Mouse (Mus musculus) CH12.LX (cell line): ENCODE data around the gene Actn4. TPM values are rescaled to one million over a fixed set of nuclear protein-coding genes. Genes with fewer than 3 reads are reported as not detected.

ENCODE experiments used
- DNase-seq: peaks from one replicate; pipeline ENCODE4 v3.0.0-alpha.2; 2013; ENCODE audit errors: extremely low read depth
- H3K27ac ChIP-seq: 2 replicates; pipeline ENCODE4 v1.5.1; 2012; ENCODE audit warnings: low read depth, mild to moderate bottlenecking, control low read depth, moderate library complexity; ENCODE audit not compliant: insufficient read depth
- H3K27me3 ChIP-seq: replicated peaks from 2 replicates; pipeline ENCODE3; 2012; ENCODE audit warnings: inconsistent platforms
- H3K36me3 ChIP-seq, 2 experiments: replicated peaks in 1 of 2; 2 replicates each; pipeline versions ENCODE3 to v1.6.1; 2012; ENCODE audit warnings: inconsistent platforms in 1 of 2, low read length in 1 of 2, mild to moderate bottlenecking in 1 of 2, mixed read lengths in 1 of 2, moderate library complexity in 1 of 2; ENCODE audit not compliant: control insufficient read depth in 1 of 2, insufficient read depth in 1 of 2
- H3K4me1 ChIP-seq, 2 experiments: 2 replicates each; pipeline ENCODE4 v1.6.1; 2012; ENCODE audit warnings: inconsistent platforms in 1 of 2, moderate library complexity in 1 of 2; ENCODE audit not compliant: insufficient read depth in 2 of 2, control insufficient read depth in 1 of 2
- H3K4me2 ChIP-seq: 2 replicates; pipeline ENCODE4 v1.6.1; 2012; ENCODE audit warnings: low read depth, mild to moderate bottlenecking, control low read depth; ENCODE audit not compliant: poor library complexity, insufficient read depth, severe bottlenecking
- H3K4me3 ChIP-seq, 3 experiments: fragments of 150-350 bp in 1 of 3; sonication (generic) in 1 of 3; replicated peaks in 1 of 3; 2 replicates each; pipeline versions ENCODE3 to v1.5.1; 2011 to 2012; ENCODE audit warnings: low read depth in 2 of 3, low read length in 2 of 3, mild to moderate bottlenecking in 2 of 3, moderate library complexity in 2 of 3, control low read depth in 1 of 3, improper control_type of control experiment in 1 of 3, inconsistent platforms in 1 of 3, mixed read lengths in 1 of 3; ENCODE audit not compliant: poor library complexity in 1 of 3
- H3K79me2 ChIP-seq: replicated peaks from 2 replicates; pipeline ENCODE4 v1.6.1; 2012; ENCODE audit warnings: mild to moderate bottlenecking, moderate library complexity; ENCODE audit not compliant: control insufficient read depth, poor library complexity, insufficient read depth, severe bottlenecking; ENCODE audit errors: extremely low read depth
- H3K9ac ChIP-seq: 2 replicates; pipeline ENCODE4 v1.6.1; 2012; ENCODE audit warnings: low read depth, mild to moderate bottlenecking, control low read depth, moderate library complexity; ENCODE audit not compliant: insufficient read depth
- H3K9me3 ChIP-seq: replicated peaks from 2 replicates; pipeline ENCODE3; 2012; ENCODE audit warnings: low read length, inconsistent platforms, mixed read lengths
- CHD2 ChIP-seq: IDR thresholded peaks from 2 replicates; pipeline ENCODE4 v1.6.1; 2011; ENCODE audit warnings: low read length, improper control_type of control experiment
- CTCF ChIP-seq, 2 experiments: IDR thresholded peaks in 1 of 2; conservative IDR thresholded peaks in 1 of 2; 2 replicates each; pipeline ENCODE4 v1.5.1; 2011 to 2012; ENCODE audit warnings: low read depth in 2 of 2, low read length in 2 of 2, improper control_type of control experiment in 1 of 2, inconsistent platforms in 1 of 2, mild to moderate bottlenecking in 1 of 2, moderate library complexity in 1 of 2
- E2F4 ChIP-seq: IDR thresholded peaks from 2 replicates; pipeline ENCODE4 v1.6.1; 2011; ENCODE audit warnings: low read depth, low read length, improper control_type of control experiment; ENCODE audit not compliant: insufficient replicate concordance
- IRF4 ChIP-seq: IDR thresholded peaks from 2 replicates; pipeline ENCODE4 v1.6.1; 2014; ENCODE audit warnings: low read depth, mild to moderate bottlenecking, inconsistent platforms, low read length, improper control_type of control experiment
- JUN ChIP-seq: IDR thresholded peaks from 2 replicates; pipeline ENCODE4 v1.6.1; 2011; ENCODE audit warnings: low read depth, mild to moderate bottlenecking, low read length, improper control_type of control experiment, moderate library complexity; ENCODE audit not compliant: insufficient read depth
- MAFK ChIP-seq: IDR thresholded peaks from 2 replicates; pipeline ENCODE4 v1.6.1; 2011; ENCODE audit warnings: low read length, improper control_type of control experiment; ENCODE audit not compliant: insufficient replicate concordance
- MAZ ChIP-seq: IDR thresholded peaks from 2 replicates; pipeline ENCODE4 v1.6.1; 2012; ENCODE audit warnings: low read depth, mild to moderate bottlenecking, inconsistent platforms, low read length, improper control_type of control experiment, moderate library complexity
- MXI1 ChIP-seq: IDR thresholded peaks from 2 replicates; pipeline ENCODE4 v1.6.1; 2011; ENCODE audit warnings: mild to moderate bottlenecking, low read depth, low read length, improper control_type of control experiment
- MYC ChIP-seq: IDR thresholded peaks from 2 replicates; pipeline ENCODE4 v1.6.1; 2011; ENCODE audit warnings: low read depth, mild to moderate bottlenecking, improper control_type of control experiment, low read length
- POLR2A ChIP-seq: IDR thresholded peaks from 2 replicates; pipeline ENCODE4 v1.6.1; 2011; ENCODE audit warnings: low read depth, mild to moderate bottlenecking, improper control_type of control experiment, low read length
- RAD21 ChIP-seq: IDR thresholded peaks from 2 replicates; pipeline ENCODE4 v1.6.1; 2011; ENCODE audit warnings: low read depth, mild to moderate bottlenecking, low read length, improper control_type of control experiment, moderate library complexity
- RCOR1 ChIP-seq: conservative IDR thresholded peaks from 2 replicates; pipeline ENCODE4 v1.6.1; 2012; ENCODE audit warnings: low read depth, mild to moderate bottlenecking, inconsistent platforms, low read length, improper control_type of control experiment
- SMC3 ChIP-seq: IDR thresholded peaks from 2 replicates; pipeline ENCODE4 v1.6.1; 2011; ENCODE audit warnings: low read depth, low read length, improper control_type of control experiment
- TBP ChIP-seq: conservative IDR thresholded peaks from 2 replicates; pipeline ENCODE4 v1.6.1; 2011; ENCODE audit warnings: low read depth, low read length, improper control_type of control experiment
- USF1 ChIP-seq: IDR thresholded peaks from 2 replicates; pipeline ENCODE4 v1.6.1; 2014; ENCODE audit warnings: low read depth, mild to moderate bottlenecking, inconsistent platforms, low read length, improper control_type of control experiment
- USF2 ChIP-seq: conservative IDR thresholded peaks from 2 replicates; pipeline ENCODE4 v1.6.1; 2011; ENCODE audit warnings: low read depth, low read length, improper control_type of control experiment
- ZC3H11A ChIP-seq: IDR thresholded peaks from 2 replicates; pipeline ENCODE4 v1.6.1; 2012; ENCODE audit warnings: low read depth, mild to moderate bottlenecking, inconsistent platforms, low read length, improper control_type of control experiment
- ZMIZ1 ChIP-seq: IDR thresholded peaks from 2 replicates; pipeline ENCODE4 v1.6.1; 2012; ENCODE audit warnings: low read depth, mild to moderate bottlenecking, inconsistent platforms, low read length, improper control_type of control experiment
- ZNF384 ChIP-seq: IDR thresholded peaks from 2 replicates; pipeline ENCODE4 v1.6.1; 2012; ENCODE audit warnings: low read depth, low read length, improper control_type of control experiment, inconsistent platforms
- dilution Hi-C: fragments of 300-500 bp; cut with MboI; formaldehyde crosslinking; loops from 2 replicates; pipeline ENCODE4 v1.14.3; 2020; ENCODE audit warnings: low sequenced_read_pairs; ENCODE audit not compliant: extremely low pct_unique_long_range_greater_than_20kb, extremely low pct_ligation_motif_present
- in situ Hi-C: fragments of 300-500 bp; cut with MboI; formaldehyde crosslinking; loops from 3 replicates; pipeline ENCODE4 v1.14.3; 2019; ENCODE audit warnings: low sequenced_read_pairs, low pct_ligation_motif_present, low pct_unique_long_range_greater_than_20kb, mixed read lengths
- polyA plus RNA-seq: library from polyadenylated mRNA; unstranded; fragments of >175 nt; gene quantifications from 2 replicates; pipeline ENCODE4 v1.2.1, GENCODE M21; 2012; ENCODE audit warnings: low read depth; ENCODE audit not compliant: insufficient read length
- total RNA-seq, 2 experiments: library from RNA; depleted of rRNA; stranded (reverse); fragments of 300-350 nt in 1 of 2; fragments of >200 nt in 1 of 2; gene quantifications; 2 replicates each; pipeline ENCODE4 v1.2.3; 2012 to 2014

Gene Actn4
- total and polyA plus RNA-seq, 3 experiments, result 56.9 to 145 (median 63.4) TPM

DNA sequence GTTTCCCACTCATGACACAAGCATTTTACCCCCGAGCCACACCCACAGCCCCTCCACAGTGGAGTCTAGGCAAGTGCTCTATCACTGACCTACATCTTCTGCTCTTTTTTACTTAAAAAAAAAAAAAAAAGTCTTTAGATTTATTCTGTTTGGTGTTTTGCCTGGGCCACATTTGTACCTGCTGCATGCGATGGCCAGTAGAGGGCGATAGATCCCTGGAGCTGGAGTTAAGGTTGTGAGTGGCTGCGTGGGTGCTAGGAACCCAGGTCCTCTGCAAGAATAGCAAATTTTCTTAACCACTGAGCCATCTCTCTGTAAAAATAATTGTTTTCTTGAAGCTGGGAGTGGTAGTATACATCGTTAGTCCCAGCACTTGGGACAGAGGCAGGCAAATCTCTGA is 29.5 kb upstream of the Actn4 start:
- Histone ChIP-seq H3K9me3 (peaks cover 28% of the 10 kb centered on the region), H3K4me1 (peaks cover 5 to 9% of the 10 kb centered on the region in 2 experiments; a peak in 3 of 4 replicates), H3K27ac (no peak overlapping the region), H3K9ac (no peak overlapping the region), H3K4me3 (no peak overlapping the region), H3K4me2 (no peak overlapping the region), H3K27me3 (no peaks in the 10 kb centered on the region), H3K36me3 (peaks cover 91 to 99% of the 10 kb centered on the region in 2 experiments), H3K79me2 (peaks cover 4% of the 10 kb centered on the region)
- in situ Hi-C loops, result no loop called here
- no peak for DNase-seq
- dilution Hi-C loops, result no loop called here
- peak; percentile 55 for TF ChIP-seq SMC3
- peak; percentile 49 for TF ChIP-seq ZNF384
- TF ChIP-seq CHD2, result no peak
- TF ChIP-seq CTCF (conservative IDR thresholded peaks at IDR 0.05 in 1 of 2, IDR thresholded peaks at IDR 0.05 in 1 of 2; ENCODE audit: low read depth in 2 of 2, low read length in 2 of 2), result peak in 1 of 2 experiments; percentile 67; a peak in 3 of 4 replicates
- no peak for TF ChIP-seq ZMIZ1
- no peak for TF ChIP-seq E2F4
- TF ChIP-seq TBP, result no peak
- no peak for TF ChIP-seq MAZ
- no peak for TF ChIP-seq IRF4
- no peak for TF ChIP-seq MYC
- TF ChIP-seq RCOR1, result no peak
- peak; percentile 47 for TF ChIP-seq RAD21
- TF ChIP-seq USF1, result no peak
- TF ChIP-seq USF2, result no peak
- TF ChIP-seq JUN, result no peak
- no peak for TF ChIP-seq POLR2A
- no peak for TF ChIP-seq MXI1
- TF ChIP-seq ZC3H11A, result no peak

GRCm38 (mm10) chr7:28990766-28991273 is 28.7 kb upstream of the Actn4 start:
- no peak for DNase-seq
- dilution Hi-C loops (no loop called here), in situ Hi-C loops (no loop called here)
- peaks cover 91 to 99% of the 10 kb centered on the region in 2 experiments for H3K36me3 ChIP-seq
- no peaks in the 10 kb centered on the region for H3K27me3 ChIP-seq
- peaks cover 12% of the 10 kb centered on the region for H3K79me2 ChIP-seq
- H3K9ac ChIP-seq, result no peak overlapping the region
- H3K4me1 ChIP-seq, result peaks cover 12 to 17% of the 10 kb centered on the region in 2 experiments; a peak in 3 of 4 replicates
- no peak overlapping the region for H3K4me3 ChIP-seq
- no peak overlapping the region for H3K4me2 ChIP-seq
- H3K27ac ChIP-seq, result no peak overlapping the region
- 0 out of 2 replicates have a peak, but pooled peaks have one; percentile 31 for TF ChIP-seq POLR2A
- no peak for TF ChIP-seq MAFK
- H3K9me3 ChIP-seq, result peaks cover 22% of the 10 kb centered on the region
